In genomic region chr16:76971211-76971610, GRCm38 (mm10) we compare ENCODE assay signal across 18 mouse cellular contexts.
"Had no signal": no experiment of that assay in that cellular context is flagged by ENCODE, and none has a peak within 500 bp of the region (broad histone marks: within the 10 kb centered on the region; RNA-seq: fewer than 3 reads in every experiment).

No protein-coding gene starts in this region.

- H3K9ac ChIP-seq: liver, embryonic 14.5 days; lung, embryonic 14.5 days; midbrain, embryonic 12.5 days; neural tube, embryonic 13.5 days; neural tube, embryonic 15.5 days; stomach, embryonic 15.5 days had no signal

- H3K9me3 ChIP-seq: midbrain, embryonic 12.5 days; neural tube, embryonic 13.5 days; neural tube, embryonic 15.5 days; stomach, embryonic 15.5 days had no signal

- H3K27ac ChIP-seq: liver, embryonic 14.5 days; midbrain, embryonic 12.5 days; neural tube, embryonic 13.5 days; neural tube, embryonic 15.5 days; stomach, embryonic 15.5 days; stomach, postnatal 0 days had no signal

- H3K4me2 ChIP-seq: lung, embryonic 14.5 days; midbrain, embryonic 12.5 days; neural tube, embryonic 13.5 days; neural tube, embryonic 15.5 days; stomach, embryonic 15.5 days had no signal

- ATAC-seq: midbrain, embryonic 16.5 days had no signal

- H3K4me1 ChIP-seq: midbrain, embryonic 12.5 days; neural tube, embryonic 13.5 days; neural tube, embryonic 15.5 days; stomach, embryonic 15.5 days had no signal

- H3K4me3 ChIP-seq: midbrain, embryonic 12.5 days; myocyte; neural tube, embryonic 13.5 days; neural tube, embryonic 15.5 days; stomach, embryonic 15.5 days had no signal

- DNase-seq: lung, adult 18-20 months; lung, embryonic 14.5 days; lung, postnatal 10 days; lung, postnatal 4 days; midbrain, embryonic 14.5 days; retina, postnatal 1 day; right cerebral cortex, adult 18-20 months; thymus, adult 18-20 months; thymus, postnatal 25 days; thymus, postnatal 4 days had no signal

- H3K27me3 ChIP-seq: midbrain, embryonic 12.5 days; neural tube, embryonic 13.5 days; neural tube, embryonic 15.5 days; stomach, embryonic 15.5 days had no signal

- H3K36me3 ChIP-seq: midbrain, embryonic 12.5 days; neural tube, embryonic 13.5 days; neural tube, embryonic 15.5 days; stomach, embryonic 15.5 days had no signal
